Mouse (Mus musculus): ENCODE data around the gene Selenop.

GRCm38 (mm10) chr15:3268247-3268646 is at the start of gene Selenop:
- TF ChIP-seq CTCF (IDR thresholded peaks at IDR 0.05; ENCODE audit: control insufficient read depth, insufficient read depth, low read length), result no peak
- no peak for TF ChIP-seq POLR2A (IDR thresholded peaks at IDR 0.05; ENCODE audit: borderline replicate concordance, control insufficient read depth, low read depth, low read length)

Measured in bone marrow, adult 2 months (tissue).